Mouse (Mus musculus) adrenal gland, postnatal 4 days (tissue): Measurements from ENCODE around the gene Cdhr2. TPM values are rescaled to one million over a fixed set of nuclear protein-coding genes. Genes with fewer than 3 reads are reported as not detected.

Experiments
- DNase-seq, 2 experiments: peaks; one replicate each; pipeline ENCODE4 v3.0.0; 2021 to 2022; ENCODE audit warnings: low spot score in 2 of 2, mixed read lengths in 2 of 2
- total RNA-seq, 2 experiments: library from RNA; stranded (reverse); gene quantifications; 2 replicates each; pipeline ENCODE4 v1.2.3; 2021

The Cdhr2 gene
- total RNA-seq, 2 experiments from 2014 or later: 2.1 to 5.8 TPM

- DNase-seq: no peak
Observed at GRCm38 (mm10) chr13:54749864-54750411, 48.7 kb downstream of the Cdhr2 start, which contains the start of gene Gprin1. TSS of gene Gprin1 (minus strand) at chr13:54749874.

- no peak for DNase-seq
Observed at GRCm38 (mm10) chr13:54750699-54751098, 49.4 kb downstream of the Cdhr2 start.

- DNase-seq: no peak
Observed at GRCm38 (mm10) chr13:54752656-54753055, 51.4 kb downstream of the Cdhr2 start.

- no peak for DNase-seq
Observed at GRCm38 (mm10) chr13:54753733-54754132, 52.5 kb downstream of the Cdhr2 start.

- DNase-seq: no peak
Observed at GRCm38 (mm10) chr13:54754169-54755080, 53.2 kb downstream of the Cdhr2 start.

GRCm38 (mm10) chr13:54755201-54755830 lies 54.1 kb downstream of the Cdhr2 start:
- no peak for DNase-seq

GRCm38 (mm10) chr13:54756156-54756712 lies 55.0 kb downstream of the Cdhr2 start:
- no peak for DNase-seq

GRCm38 (mm10) chr13:54757093-54757830 lies 56.0 kb downstream of the Cdhr2 start:
- no peak for DNase-seq

GRCm38 (mm10) chr13:54758045-54758755 lies 56.9 kb downstream of the Cdhr2 start:
- peak; percentile 62 to 69 for DNase-seq

GRCm38 (mm10) chr13:54758756-54759470 lies 57.7 kb downstream of the Cdhr2 start:
- DNase-seq: no peak

GRCm38 (mm10) chr13:54759496-54759895 lies 58.2 kb downstream of the Cdhr2 start:
- no peak for DNase-seq

- DNase-seq: no peak
Observed at GRCm38 (mm10) chr13:54760164-54760795, 59.0 kb downstream of the Cdhr2 start.

- DNase-seq: no peak
Observed at GRCm38 (mm10) chr13:54760906-54761305, 59.6 kb downstream of the Cdhr2 start.

- DNase-seq: no peak
Observed at GRCm38 (mm10) chr13:54765281-54766191, 64.3 kb downstream of the Cdhr2 start.

- DNase-seq: peak in 1 of 2 experiments; percentile 44
Observed at GRCm38 (mm10) chr13:54766192-54766768, 65.0 kb downstream of the Cdhr2 start, which contains the start of gene Sncb. TSS of gene Sncb (minus strand) at chr13:54766595.

- DNase-seq: no peak
Observed at GRCm38 (mm10) chr13:54767012-54767411, 65.8 kb downstream of the Cdhr2 start.

- DNase-seq: no peak
Observed at GRCm38 (mm10) chr13:54780592-54780991, 79.3 kb downstream of the Cdhr2 start.

GRCm38 (mm10) chr13:54781086-54781485 lies 79.8 kb downstream of the Cdhr2 start:
- DNase-seq: no peak
